Mouse (Mus musculus) heart, postnatal 0 days (tissue): ENCODE results near the gene Synj1.

Experiments
- CTCF ChIP-seq: IDR thresholded peaks from 2 replicates; pipeline ENCODE4 v1.5.1; 2016; ENCODE audit warnings: antibody characterized with exemption, control low read depth, low read depth
- EP300 ChIP-seq: IDR thresholded peaks from 2 replicates; pipeline ENCODE4 v1.6.1; 2016; ENCODE audit warnings: antibody characterized with exemption, low read depth

DNA sequence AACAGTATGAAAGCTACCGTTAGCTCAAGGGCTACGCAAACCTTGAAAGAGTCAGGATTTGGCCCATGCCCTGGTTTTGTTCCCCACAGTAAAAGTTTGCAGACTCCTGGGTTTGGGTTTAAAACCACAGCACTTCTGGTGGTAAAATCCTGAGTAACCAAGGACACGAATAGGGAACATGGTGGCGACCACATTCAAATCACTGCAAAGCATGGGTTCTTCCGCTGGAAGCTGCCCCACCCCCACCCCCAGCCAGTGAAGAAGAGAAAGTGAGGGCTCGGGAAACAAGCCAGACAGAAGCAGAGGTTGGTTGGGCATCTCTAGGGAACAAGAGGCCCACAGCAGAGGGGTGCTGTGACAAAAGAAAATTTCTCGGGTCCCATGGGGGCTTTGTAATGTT is 103.9 kb downstream of the Synj1 start:
- TF ChIP-seq EP300 (no peak), CTCF (no peak)
